Mouse (Mus musculus): ENCODE results near the gene Spast.
"Not testable (repeated sequence)": the region's sequence is repeated elsewhere in the genome, so short reads cannot be mapped to it uniquely, and the experiment has no call there.

The Spast gene

DNA sequence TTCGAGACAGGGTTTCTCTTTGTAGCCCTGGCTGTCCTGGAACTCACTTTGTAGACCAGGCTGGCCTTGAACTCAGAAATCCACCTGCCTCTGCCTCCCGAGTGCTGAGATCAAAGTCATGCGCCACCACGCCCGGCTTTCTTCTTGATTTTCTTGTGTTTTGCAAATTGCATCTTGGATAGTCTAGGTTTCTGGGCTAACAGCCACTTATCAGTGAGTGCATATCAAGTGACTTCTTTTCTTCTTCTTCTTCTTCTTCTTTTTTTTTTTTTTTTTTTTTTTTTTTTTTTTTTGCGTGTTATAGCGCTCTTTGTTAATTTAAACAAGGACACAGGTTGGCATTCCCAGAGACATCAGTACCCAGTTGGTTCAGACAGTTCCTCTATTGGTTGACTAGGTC lies 11.6 kb upstream of the Spast start:
- DNase-seq (ENCODE audit: low spot score in 2 of 2), result not testable (repeated sequence)

DNA sequence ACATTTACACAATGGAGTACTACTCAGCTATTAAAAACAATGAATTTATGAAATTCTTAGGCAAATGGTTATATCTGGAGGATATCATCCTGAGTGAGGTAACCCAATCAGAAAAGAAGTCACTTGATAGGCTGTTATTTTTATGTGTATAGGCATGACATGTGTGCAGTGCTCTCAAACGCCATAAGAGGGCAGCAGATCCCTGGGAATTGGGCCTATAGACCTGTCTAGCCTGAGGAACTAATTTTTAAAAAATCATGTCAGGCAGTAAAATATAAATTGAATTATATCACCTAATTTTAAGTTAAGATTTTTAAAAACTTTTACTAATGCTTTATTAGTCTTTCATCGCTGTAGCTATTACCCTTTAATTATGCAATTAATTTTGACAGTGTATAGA lies 10.6 kb upstream of the Spast start:
- not testable (repeated sequence) for DNase-seq (ENCODE audit: low spot score in 2 of 2)

DNA sequence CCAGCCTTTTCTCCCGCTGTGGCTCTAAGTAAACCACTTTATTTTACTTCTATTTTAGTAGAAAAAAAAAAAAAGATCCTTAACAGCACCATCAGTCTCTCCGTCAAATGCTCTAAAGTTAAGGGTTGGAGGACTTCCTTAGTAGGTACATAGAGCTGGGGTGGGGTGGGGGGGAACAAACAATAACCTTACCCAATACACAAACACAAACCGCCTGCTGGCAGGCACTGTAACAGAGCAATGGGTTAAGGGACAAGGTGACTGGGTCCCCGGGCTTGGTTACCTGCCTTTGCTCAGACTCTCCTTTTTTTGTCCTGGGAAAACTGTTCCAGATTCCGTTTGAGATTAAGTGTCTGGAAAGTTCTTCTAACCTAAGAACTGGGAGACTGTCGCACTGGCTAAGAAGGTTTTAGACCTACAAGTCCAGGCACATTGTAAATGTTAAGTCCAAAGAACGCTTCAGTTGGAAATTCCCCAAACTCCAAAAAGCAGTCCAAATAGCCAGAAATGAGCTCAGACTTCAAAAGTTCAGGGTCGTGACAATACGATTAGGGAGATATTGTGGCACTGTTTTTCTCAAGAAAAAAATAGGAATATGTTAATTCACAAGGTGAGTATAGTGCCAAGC lies 7.6 kb upstream of the Spast start:
- no peak for DNase-seq (ENCODE audit: low spot score in 2 of 2)

DNA sequence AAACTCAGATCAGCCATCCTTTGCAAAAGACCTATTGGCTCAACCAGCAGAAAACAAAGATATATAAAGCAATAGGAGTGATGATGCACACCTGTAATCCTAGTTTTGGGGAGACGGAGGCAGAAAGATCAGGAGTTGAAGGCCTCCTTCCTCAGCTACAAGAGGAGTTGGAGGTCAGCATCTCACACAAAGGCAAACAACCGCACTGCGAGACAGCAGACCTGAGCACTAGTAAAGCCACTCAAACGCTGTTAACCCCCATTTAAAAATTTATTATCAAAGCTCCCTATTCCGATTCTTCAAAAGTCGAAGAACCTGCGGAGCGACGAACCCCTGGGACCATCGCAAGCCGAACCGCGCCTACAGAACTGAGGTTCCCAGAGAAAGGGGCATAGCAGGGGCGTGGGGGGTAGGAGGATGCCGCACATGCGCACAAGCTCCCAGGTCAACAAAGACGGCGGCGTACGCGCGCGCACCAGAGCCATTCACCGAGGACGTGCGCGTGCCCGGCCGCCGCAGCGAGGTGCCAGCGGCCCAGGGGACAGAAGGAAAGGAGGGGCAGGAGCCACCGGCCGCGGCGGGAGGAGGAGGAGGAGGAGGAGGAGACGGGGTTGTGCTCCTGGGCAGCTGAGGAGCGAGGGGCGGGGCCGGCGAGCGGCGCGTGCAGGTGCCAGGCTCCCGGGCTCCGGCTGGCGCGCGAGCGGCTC lies 409 bp upstream of the Spast start:
- peak; percentile 81 to 95 for DNase-seq (ENCODE audit: low spot score in 2 of 2)

DNA sequence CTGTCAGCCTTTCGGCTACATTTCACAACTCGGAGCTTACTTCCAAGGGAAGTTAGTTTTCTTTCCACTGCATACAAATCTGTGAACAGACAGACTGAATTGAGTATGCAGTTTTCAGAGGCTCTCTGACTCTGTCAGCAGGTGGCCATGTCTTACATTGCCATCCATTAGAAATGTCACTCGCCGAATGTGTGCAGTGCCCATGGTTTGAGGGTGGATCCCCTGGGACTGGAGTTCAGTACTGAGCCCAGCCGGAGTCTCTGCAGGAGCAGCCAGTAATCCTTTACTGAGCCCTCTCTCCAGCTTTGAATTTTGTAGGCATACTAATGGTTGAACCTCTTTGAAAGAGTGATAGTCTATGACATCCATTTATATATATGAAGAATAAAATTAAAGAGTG lies 2.4 kb downstream of the Spast start:
- no peak for DNase-seq (ENCODE audit: low spot score in 2 of 2)

DNA sequence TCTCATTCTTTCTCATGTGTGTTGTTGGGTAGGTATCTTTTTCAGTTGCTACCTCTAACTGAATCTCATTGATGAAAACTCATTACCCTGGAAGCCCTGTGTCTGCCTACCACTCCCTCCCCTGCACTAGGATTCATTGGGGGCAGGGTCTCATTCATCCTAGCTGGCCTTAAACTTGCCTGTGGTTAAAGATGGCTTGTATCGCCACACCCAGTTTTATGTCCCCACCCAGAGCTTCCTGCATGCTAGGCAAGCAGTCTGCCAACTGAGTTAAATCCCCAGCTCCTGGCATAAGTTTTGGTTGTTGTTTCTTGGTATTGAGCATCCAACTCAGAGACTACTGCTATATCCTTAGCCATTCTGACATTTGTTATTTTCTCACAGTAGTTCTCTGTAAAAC lies 24.8 kb downstream of the Spast start:
- DNase-seq (ENCODE audit: low spot score in 2 of 2), result no peak

DNA sequence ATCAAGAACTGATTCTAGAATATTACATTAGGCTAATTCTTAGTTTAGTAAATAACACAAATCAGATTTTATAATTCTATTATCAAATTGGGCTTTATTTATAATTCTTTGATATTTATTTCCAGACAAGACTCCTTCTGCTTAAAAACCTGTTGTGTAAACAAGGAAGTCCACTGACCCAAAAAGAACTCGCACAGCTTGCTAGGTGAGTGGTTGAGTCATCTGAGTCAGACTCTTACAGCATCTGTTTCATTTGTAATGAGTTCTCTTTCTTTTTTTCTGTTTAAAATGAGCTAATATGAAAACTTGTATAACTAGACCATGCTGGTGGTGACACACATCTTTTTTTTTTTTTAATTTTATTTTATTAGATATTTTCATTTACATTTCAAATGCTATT lies 38.1 kb downstream of the Spast start:
- DNase-seq (ENCODE audit: low spot score in 2 of 2), result no peak

DNA sequence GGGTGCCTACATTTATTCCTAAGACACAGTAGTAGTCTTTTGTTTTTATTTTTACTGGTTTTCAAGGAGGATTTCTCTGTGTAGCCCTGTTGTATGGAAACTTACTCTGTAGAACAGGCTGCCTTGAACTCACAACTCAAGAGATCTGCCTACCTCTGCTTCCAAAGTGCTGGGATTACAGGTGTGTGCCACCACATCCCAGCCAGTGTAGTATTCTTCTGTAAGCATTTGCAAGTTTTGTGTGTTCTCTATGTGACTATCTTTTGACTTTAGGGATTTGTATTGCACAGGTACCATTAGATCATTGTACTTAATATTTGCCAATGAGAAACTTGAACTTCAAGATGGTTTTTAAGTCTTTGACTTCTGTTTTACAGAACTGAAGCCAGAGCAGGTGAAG lies 47.9 kb downstream of the Spast start:
- DNase-seq (ENCODE audit: low spot score in 2 of 2), result no peak

DNA sequence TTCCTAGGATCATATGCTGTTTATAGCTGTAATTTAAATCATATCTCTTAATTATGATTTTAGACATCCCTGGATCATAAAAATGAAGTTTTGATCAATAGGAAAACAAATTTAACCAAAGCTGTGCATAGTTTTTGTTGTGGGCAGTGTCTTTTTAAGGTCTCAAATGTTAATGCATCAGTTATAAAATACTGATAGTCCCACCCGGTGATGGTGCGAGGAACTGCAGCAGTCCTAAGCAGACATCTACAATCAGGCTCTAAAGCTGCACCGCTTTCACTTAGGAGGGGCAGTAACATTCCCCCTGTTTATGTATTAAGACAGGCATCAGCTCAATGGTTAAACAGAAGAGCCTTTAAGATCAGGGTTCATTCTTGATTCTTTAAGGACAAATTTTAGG lies 51.1 kb downstream of the Spast start:
- DNase-seq (ENCODE audit: low spot score in 2 of 2), result no peak

DNA sequence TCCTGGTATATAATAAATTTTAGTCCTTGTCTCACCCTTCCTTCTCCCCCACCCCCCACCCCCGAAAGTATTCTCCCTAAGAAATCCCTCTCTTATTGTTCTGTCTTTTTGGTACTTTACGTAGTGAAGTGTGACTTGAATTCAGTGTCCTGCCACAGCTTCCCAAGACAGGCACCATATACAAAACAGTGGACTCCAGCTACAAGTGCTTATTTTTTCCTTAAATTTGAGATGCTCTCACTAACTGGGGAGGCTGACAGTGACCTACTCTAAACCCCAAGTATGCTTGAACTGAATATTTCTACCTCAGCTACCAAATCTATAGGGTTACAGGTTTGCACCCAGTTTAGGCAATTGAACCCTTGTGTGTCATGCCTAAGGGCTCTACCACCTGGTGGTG lies 55.6 kb downstream of the Spast start:
- no peak for DNase-seq (ENCODE audit: low spot score in 2 of 2)

DNA sequence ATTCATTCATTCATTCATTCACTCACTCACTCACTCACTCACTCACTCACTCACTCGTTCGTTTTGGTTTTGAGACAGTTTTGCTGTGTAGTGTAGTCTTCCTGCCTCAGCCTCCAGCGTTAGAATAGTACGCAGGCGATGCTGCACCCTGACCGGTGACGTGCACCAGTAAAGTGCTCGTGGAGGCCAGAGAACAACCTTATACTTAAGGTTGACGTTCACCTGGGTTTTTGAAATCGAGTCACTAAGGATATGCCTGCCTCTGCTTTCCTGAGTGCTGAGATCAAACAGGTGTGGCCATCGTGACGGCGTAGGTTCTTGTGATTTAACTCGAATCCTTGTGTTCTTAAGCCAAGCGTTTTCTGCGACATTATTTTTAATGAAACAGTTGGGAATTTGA lies 56.1 kb downstream of the Spast start:
- DNase-seq (ENCODE audit: low spot score in 2 of 2), result peak in 1 of 2 experiments; percentile 8

DNA sequence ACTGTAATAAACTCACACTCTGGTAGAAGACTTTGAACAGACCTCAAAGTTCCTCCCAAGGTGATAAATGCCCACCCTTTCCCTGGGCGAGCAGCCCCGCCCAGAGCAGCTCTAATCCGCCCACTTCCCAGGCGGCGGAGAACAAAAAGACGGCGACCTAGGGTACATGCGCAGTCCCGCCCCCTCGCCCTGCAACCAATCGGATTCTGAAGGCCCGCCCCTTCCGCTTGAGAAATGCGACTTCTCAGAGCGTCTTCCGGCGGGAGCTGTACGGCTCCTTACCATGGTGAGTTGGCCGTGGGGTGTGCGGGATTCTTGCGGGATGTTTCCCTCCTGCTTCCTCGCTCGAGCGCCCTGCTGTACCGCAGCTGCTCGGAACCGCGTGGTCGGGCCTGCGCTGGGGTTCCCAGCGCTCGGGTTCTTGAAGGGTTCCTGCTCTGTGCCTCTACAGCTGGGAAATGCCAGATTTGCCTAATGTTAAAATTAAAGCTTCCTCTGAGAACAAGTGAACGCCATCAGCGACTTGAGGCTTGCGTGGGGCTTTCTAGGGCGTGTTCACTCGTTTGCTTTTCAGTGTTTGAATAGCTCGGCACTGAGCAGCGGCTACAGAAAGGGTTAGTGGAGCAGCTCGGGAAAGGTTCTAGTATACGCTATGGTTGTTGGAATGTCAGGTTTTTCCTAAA lies 56.7 kb downstream of the Spast start, which contains the start of gene Slc30a6:
Gene Slc30a6, plus strand, starts transcription at position 226 of the 683 bp plus-strand sequence.
- peak; percentile 91 to 97 for DNase-seq (ENCODE audit: low spot score in 2 of 2)

DNA sequence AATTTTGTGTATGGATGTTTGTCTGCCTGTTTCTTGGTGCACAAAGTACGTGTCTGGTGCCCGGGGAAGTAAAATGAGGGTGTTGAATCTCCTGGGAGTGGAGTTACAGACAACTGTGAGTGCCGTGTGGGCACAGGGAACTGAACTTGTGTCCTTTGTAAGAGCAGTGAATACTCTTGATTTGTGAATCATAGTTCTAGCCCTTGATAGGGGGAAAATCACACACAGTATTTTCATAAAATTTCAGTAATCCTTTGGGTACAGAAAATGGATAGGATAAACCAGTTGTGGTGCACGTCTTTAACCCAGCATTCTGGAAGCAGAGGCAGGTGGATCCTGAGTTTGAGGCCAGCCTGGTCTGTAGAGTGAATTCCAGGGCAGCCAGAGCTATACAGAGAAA lies 58.0 kb downstream of the Spast start:
- DNase-seq (ENCODE audit: low spot score in 2 of 2), result no peak

DNA sequence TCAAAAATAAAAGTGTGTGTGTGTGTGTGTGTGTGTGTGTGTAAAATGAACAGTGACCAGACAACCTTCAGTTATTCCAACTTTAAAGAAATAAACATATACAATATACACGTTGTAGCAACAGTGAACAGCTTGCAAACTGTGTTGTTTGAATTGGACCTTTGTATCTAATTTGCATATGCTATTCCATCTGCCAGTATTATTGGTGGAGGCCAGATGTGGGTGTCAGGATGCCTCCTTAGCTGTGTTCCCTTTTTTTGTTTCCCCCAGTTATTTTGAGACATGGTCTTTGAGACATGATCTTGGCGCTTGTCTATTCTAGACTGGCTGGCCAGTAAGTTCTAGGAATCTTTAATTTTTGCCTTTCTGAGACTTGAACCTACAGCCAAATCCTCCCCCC lies 58.4 kb downstream of the Spast start:
- no peak for DNase-seq (ENCODE audit: low spot score in 2 of 2)

DNA sequence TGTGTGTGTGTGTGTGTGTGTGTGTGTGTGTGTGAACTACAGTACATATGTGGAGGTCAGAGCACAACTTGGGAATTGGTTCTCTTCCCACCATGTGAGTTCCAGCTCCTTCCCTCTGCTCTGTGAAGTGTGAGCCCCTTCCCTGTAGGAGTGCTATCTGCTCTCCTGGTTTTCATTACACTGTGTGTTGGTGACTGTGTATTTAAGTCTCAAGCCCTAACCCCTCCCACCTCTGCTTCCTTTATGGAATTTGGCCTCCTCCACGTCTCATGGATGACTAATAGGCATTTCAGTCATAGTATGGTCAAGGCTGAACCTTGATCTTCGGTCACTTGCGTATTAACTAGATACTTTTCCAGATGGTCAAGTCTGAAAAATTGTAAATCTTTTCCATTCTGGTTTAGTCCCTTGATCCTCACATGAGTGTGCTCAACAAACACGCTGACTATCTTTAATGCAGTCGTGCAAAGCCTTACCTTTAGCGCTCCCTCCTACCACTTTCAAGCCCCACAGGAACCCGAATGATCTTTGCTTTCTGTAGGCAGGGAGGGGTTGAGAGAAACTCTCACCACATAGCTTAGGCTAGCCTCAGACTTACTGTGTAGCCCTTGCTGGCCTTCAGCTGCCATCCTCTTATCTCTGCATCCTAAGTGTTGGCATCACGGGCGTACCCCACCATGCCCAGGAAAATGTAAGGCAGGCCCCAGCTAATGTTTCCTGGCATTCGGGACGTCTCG lies 63.9 kb downstream of the Spast start:
- no peak for DNase-seq (ENCODE audit: low spot score in 2 of 2)

DNA sequence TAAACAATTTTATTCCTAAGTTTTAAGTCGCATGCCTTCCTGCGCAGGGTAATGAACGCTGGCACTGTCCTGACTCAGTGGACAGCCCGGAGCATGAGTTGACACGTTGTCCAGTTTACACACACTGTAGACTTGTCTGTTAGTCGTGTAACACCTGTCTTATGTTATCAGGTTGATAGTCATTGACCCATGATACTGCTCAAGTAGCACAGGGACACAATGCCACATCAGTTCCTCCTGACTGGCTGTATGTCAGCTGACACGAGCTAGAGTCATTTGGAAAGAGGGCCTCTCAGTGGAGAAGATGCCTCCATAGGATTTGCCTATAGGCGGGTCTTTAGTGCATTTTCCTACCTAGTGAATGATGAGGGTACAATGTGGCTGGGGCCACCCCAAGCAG lies 67.7 kb downstream of the Spast start:
- no peak for DNase-seq (ENCODE audit: low spot score in 2 of 2)

DNA sequence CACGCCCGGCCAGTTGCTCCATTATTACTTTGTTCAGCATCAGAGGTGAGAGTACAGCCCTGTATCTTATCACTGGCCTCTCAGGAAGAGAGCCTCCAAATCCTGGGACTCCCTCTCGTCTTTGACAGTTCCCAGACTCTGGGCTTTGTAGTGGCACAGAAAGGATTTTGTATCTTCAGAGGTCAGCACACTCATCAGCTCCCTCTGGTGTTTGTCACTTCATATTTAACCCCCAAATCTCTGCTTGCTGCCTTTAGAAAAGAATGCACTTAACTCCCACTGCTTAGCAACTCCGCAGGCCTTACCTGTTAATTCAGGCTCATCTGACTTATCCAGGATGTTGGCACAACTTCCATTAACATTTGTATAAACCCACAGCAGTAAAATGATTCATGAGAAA lies 70.9 kb downstream of the Spast start:
- DNase-seq (ENCODE audit: low spot score in 2 of 2), result no peak

DNA sequence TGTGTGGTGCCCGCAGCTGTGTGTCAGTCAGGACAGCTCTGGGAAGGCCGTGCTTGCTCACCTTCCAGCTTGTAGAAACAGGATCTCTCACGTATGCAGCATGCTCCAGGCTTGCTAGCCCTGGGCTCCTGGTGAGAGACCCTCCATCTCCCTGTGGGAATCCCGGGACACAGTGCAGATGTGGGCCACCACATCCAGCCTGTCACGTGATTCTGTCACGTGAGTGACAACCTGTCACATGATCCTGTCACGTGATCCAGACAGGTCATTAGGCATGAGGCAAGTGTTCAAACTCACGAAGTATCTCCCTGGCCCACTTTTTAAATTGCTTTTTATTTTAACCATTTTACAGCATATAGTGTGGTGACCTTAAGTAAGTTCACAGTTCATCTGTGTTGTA lies 74.5 kb downstream of the Spast start:
- no peak for DNase-seq (ENCODE audit: low spot score in 2 of 2)

DNA sequence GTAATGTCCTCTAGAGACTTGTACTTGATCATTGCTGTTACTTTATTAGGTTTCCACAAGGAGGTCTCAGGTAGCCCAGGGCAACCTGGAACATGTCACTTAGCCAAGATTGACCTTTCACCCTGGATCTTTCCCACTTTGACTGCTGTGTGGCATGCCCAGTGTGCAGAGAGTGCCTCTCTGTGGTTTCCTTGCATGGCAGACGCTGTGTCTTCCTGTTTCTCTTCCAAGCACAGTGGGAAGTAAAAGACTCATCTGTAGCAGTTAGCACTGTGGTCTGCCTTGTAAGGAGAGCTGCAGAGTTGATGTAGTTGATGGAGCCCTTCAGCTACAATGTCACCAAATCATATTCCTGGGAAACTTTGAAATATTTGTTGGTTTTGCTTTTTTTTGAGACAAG lies 75.9 kb downstream of the Spast start:
- DNase-seq (ENCODE audit: low spot score in 2 of 2), result no peak

DNA sequence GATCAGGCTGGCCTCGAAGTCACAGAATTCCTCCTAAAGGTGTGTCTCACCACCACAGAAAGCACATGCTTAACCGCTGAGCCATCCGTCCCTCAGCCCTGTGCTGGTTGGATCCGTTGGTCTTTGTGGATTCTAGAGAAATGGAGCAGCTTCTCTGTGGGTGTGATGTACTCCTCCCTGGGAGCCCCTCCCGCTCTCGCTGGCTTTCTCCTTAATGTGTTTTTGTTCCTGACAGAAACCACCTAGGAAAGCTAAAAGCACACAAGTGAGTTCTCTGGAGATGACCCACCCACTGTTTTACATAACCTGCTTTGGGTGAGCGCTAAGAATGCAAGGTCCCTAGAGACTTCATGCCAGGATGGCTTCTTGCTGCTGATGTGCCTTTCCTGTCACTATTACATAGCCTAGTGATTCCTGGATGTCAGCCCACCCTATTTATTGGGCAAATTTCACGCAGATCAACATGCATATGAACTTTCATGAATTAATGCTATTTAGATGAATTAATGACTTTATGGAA lies 78.1 kb downstream of the Spast start:
- DNase-seq (ENCODE audit: low spot score in 2 of 2), result peak in 1 of 2 experiments; percentile 34

DNA sequence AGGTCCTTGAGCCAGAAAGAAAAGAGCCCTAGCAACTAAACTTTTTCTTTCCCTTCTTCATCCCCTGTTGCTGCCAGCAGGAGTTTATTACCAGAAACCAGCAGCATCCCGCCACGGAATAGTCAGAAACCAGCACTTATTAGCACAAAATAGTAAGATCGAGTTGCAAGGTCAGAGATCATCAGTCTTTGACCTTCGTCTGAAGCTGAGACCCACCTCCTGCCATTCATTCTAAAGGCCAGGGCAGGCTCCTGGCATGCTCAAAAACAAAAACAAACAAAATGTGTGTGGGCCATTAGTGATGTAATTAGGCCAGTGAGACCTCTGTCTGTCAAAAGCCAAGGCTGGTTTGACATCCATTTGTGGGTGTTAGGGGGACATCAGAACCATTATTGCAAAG lies 79.4 kb downstream of the Spast start:
- DNase-seq (ENCODE audit: low spot score in 2 of 2), result no peak

DNA sequence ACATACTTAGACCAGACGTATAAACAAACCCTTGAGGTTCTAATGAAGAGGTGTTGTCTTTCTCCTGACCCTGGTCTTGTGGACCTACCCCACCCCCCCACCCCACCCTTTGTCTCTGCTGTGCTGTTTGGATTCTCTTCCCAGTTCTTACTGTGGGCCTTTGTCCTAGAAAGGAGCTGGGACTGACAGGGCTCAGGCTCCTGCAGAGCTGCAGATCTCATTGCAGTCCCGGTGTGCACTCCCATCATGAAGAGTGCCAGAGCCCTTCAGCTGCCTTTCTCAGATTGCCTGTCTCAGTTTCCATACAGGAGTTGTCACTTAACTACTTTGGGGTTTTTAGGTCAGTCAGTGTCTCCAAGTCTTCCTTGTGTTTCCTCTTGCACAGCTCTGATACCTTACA lies 81.9 kb downstream of the Spast start:
- no peak for DNase-seq (ENCODE audit: low spot score in 2 of 2)
